Mouse (Mus musculus): ENCODE measurements around the gene Serpina3c. TPM values are rescaled to one million over a fixed set of nuclear protein-coding genes. Genes with fewer than 3 reads are reported as not detected.

Serpina3c gene
- total RNA-seq (2021), result 8.4 and 13.2 TPM in 2 replicates
- long read RNA-seq, transcript Serpina3c-201 (5 exons, 2,213 nt), result major isoform, 26 of 36 reads
- long read RNA-seq, partial matches to known transcripts, result 4 of 36 reads
- long read RNA-seq, other reads (novel, unspliced or antisense), result 6 of 36 reads

DNA sequence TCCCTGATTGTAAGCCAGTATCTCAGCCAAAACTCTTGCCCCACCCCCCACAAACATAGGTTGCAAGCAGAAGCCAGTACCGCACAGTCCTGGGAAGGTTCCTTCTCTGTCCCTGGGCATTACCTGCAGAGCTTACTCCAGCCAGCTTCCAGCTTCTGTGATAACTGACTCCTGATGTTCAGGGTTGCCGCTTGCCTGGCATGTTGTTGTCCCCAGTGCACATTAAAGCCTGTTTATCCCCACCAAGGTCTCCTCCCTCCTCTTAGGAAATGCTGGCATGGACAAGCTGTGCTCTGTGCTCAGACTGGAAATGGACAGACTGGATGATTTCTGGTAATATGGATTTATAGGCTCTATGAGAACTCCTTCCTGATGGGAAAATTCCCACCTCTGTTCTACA lies at the start of gene Serpina3c:
TSS of gene Serpina3c (minus strand) at position 215 of the 400 bp plus-strand sequence.
- no peak for DNase-seq

DNA sequence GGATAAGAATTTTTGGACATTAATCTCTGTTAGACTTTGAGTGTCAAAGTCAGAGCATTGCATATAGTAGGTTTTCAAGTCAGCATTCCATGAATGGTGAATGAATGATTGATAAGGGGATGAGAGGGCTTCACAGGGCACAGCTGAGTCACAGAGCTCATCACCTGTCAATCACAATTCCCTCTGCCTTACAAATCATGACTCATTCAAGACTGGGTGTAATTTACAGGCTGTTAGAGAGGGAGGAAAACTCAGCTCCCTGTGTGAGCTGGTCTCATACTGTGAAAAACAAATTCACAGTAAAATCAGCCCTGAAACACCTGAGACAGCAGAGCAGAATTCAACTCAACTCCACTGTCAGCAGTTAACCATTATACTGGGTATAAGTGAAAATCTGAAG lies 37.2 kb upstream of the Serpina3c start:
- DNase-seq, result no peak

DNA sequence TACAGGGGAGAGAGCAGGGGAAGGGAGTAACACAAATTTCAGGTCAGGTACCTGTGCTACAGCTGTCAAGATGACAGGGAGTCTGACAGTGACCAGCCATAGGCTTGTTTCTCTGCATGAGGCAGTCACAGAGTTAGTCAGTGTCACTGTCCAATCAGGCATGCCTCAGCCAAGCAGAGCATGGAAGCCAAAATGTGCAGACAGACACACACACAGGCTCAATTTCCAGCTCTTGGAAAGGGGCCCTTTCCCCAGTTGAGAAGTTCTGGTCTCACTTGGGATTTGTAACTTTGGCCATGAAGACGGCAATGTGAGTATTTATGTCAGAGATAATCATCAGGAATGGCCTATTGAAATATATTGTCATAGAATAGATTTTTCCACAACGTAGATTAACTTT lies 35.6 kb upstream of the Serpina3c start:
- no peak for DNase-seq

DNA sequence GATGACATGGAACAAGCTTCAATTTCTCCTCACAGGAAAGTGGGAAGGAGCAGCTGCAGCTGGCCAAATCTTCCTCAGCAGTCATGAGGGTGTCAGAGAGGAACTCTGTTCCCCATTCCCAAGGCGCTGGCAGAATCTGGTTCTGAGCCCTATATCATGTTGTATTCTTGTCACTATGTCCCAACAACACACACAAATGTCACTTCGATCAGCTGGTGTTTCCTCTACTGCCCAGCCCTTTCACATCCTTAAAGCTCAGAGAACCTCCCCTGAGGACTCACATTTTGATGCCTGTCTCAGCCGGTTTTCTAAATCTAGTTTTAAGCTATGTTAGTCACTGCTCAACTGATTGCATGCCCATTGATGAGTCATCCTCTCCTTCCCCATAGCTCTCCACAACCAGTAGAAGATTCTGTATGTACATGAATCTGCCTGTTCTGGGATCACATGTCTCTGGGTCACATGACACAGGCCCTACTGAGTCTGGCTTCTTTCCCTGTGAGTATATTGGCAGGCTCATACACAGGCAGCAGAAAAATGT lies 32.4 kb upstream of the Serpina3c start:
- no peak for DNase-seq

DNA sequence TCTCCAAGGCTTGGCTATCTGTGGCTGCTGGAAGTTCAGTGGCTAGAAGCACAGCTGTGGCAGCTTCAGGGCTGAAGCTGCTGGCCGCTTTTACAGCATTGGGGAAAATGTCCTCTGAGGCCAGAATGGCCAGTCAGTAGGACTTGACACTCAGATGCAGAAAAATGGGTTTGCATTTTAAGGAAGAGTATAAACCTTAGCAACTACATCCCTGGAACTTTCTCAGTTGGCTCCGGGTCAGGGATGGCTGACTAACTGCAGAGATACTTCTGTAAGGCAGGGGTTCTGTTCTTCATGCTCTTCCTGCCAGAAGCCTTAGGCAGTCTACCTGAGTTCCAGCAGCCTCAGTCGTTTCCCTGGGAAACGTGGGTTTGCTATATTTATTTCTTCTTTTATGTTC lies 31.4 kb upstream of the Serpina3c start:
- no peak for DNase-seq

DNA sequence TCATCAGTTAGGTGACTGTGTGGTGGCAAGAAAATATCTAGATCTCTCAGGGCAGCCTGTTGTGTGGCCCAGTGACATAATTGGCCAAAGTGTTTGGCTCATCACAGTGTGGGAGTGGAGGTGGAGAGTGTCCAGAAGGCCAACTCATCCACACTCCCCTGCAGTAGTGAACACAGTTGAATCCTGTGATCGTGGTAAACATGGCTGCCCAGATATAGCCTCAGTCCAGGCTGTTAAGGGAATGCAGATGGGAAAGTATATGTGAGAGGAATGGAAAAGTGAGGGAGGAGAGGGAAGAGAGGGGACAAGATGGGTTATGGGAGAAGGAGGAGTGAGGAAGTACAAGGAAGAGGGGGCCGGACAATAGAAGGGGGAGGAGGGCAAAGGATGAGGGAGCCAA lies 25.3 kb upstream of the Serpina3c start:
- DNase-seq, result no peak

DNA sequence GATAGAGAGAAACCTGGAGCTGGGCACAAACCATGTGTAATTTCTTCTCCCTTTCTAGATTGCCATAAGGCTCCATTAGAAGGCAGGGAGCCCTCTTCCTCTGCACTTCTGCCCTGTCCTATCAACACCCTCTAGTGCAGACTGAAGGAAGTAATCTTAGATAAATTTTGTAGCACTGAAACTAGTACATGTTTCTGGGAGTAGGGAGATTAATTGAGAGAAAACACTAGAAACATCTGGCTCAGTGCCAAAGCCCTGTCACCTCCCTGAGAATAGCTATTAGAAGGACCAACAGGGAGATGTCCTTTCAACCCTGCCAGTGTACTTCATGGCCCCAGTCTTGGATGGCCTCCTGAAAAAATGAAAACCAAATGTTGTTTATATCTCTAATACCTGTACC lies 24.9 kb upstream of the Serpina3c start:
- DNase-seq, result no peak

DNA sequence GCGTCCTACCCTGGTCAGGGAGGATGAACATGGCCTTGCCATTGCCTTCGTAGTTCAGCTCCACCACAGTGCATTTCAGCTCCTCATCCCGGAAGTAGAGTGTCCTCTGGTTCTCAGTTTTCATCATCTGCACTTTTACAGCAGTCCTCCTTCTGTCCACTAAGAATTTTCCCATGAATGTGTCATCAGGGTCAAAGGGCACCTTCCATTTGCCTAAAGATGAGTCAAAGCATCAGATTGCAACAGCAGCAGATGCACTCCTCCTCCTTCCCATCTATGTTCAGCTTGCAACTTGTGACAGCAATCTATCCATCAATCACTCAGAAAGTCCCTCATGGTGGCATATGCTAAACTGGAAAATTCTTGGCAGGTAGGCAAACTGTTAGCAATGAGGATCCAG lies 22.0 kb upstream of the Serpina3c start:
- no peak for DNase-seq

DNA sequence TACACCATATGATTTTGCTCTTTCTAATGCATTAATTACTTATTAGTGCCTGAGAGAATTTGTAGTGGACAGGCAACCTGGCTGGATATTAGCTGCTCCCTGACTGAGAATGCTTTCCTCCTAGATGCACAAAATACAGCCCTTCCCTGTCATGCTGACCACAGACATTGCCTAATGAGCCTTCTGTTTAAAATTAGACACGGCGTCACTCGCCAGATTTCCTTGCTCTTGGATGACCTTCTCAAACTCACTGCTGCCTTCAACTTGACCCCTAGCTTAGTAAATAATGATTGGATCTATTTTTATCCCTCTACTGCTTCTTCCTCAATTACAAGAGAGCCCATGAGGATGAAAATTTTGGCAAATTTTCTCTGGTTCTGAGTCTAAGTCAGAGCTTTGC lies 21.1 kb upstream of the Serpina3c start:
- no peak for DNase-seq

DNA sequence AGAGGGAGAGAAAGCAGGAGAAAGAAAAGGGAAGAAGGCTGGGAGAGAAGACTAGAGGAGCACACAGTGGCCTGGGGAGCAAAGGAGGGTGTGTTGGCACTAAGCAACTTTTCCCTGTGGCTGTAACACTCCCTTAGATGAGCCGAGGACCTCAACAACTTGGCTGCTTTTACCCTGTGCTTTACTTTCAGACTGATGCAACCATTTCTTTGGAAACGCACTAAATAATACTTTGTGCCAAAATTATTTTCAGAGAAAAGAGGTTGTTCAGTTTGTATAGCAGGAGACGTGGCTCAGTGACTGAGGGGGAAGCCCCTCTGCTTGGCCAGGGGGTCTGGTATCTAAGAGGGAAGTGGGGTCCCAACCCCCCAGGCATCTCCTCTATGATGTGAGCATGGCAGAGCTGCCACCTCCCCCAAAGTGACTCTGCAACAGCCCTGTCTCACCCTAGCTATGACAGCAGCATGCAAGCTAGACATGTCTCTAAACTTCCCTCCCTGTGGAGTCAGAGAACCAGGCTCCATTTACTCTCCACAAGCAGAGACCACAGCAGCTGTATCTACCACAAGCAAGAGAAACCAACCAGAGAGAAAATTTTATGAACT lies 527 bp downstream of the Serpina3c start:
- no peak for DNase-seq

DNA sequence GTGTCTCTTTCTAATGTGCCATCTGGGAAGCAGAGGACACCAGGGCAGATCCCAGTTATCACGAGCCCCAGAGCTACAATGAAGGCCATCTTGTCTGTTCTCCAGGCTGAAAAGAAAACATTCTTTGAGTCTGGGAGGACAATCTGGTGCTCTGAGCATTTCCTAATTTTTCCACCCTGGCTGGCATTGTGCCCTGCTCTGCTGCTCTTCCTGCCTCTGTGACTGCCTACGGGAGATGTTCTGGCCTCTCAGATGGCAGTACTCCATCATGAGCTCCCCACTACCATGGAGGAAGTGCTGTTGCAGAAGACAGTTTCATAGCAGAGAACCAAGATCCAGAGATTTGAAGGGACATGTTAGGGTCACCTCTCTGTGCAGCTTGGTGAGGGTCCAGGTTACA lies 1.7 kb downstream of the Serpina3c start:
- DNase-seq, result no peak

DNA sequence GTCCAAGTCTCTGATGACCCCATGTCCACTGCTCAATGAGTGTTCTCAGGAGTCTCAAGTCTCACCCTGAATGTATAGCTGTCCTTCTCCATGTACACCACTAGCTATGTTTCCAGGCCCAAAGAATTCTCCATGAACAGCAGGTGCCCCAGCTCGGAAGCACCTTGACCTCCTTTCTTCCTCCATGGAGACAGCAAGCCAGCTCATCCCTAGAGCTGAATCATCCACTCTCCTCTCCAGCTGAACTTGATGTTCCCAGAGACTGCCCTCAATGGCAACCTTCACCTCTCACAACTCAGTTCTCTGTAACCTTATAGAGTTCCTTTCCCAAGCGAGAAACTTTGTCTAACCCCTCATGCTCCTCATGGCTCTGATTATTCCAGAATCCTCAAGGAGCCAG lies 8.1 kb downstream of the Serpina3c start:
- no peak for DNase-seq

DNA sequence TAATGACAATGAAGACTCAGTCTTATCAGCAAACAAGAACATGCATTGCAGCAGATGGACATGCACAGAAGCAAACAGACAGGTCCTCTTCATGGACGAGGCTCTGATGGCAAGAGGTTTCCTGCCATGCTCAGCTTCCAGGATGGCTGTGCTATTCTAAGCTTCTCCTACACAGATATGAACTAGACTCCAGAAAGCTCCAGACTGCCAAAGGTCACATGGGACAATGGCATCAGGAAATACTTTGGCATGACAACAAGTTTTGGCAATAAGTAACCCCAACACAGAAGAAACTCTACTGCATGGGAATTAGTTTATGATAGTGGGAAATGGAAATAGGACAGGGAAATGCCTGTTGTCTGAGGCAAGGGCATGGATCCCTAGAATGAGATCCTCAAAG lies 10.4 kb downstream of the Serpina3c start:
- DNase-seq, result no peak

DNA sequence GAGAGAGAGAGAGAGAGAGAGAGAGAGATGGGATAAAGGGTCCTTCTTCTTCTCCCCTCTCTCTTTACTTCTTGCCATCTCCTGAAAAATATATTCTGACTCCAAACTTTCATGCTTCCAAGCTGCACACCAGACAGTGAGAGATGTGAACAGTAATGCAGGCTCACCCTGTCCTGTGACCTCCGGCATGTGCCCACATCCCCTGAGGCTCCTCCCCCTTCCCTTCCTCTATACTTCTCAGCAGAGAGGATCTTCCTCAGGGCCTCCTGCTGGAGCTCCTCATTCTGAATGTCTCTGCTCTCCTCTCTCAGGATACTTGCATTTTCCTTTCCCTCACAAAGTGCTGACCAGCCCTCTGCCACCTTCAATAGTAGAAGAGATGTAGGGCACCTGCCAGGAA lies 11.2 kb downstream of the Serpina3c start:
- no peak for DNase-seq

DNA sequence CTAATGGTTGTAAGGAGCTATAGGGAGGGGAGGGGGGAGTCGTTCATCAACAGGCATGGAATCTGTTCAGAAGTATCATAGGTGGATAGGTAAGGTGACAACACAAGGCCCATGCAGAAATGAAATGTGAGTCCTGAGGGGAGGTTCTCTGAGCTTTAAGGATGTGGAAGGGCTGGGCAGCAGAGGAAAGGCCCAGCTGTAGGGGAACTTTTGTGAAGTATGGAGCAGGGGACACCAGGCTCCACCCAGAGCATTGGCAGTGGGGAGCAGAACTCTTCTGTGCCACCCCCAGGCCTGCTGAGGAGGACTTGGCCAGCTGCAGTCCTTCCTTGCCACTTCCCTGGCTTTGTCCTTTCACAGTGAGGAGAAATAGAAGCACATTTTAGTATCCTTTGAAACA lies 12.2 kb downstream of the Serpina3c start:
- no peak for DNase-seq

DNA sequence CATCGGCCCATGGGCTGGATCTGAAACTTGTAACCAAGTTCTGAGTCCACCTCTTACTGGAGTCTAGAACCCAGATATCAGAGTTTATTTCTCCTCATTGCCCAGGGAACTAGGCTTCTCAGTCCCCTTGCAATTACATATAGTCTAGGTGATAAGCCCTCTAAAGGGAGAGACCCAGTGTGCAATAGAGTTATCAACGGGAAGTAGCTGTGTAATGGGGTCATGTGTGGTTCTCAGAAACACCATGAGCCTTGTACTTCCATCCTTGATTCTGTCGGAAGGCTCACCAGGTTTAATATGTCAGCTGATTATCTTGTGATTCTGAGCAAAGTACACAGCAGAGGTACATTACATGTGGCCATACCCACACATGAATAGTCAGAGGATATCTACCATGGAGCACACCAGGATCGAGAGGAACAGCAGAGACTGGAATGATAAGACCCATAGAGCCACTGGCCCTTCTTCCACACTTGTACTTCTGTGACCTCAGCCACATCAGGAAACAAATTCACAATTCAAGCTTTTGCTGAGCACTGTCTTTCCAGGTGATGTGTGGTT lies 13.0 kb downstream of the Serpina3c start:
- DNase-seq, result no peak

DNA sequence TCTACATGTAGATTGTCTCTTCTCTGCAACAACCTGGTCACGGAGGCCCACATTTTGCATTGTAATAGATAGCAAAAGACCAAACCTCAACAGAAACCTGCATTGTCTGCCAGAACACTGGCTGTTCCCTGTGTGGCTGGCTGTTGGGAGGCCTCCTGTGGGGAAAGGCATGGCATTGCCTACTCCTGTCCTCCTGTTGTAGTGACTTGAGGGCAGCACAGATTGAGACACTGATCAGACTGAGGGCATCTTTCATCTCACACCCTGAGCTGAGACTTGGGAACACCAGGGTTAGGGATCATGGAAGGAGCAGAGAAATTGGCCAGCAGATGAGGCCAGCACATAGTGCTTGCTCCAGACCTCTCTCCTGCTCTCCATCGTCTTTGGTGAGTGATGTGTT lies 15.5 kb downstream of the Serpina3c start:
- no peak for DNase-seq

DNA sequence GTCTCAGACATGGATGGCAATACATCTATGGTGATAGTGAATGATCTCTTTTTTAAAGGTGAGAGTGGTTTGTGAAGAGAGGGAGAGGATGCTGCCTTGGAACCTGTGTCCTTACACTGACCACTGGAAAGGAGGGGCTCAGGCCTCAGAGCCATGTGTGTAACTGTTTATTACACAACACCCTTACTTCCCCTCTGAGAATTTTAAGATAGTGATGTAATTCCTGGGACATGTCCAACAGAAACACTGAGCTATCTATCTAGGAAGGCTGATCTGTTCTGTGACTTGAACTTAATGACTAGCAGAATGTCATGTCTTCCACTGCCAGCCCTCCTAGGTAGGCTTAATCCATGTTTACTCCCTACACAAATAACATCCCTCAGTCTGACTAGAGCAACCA lies 22.6 kb downstream of the Serpina3c start:
- no peak for DNase-seq

DNA sequence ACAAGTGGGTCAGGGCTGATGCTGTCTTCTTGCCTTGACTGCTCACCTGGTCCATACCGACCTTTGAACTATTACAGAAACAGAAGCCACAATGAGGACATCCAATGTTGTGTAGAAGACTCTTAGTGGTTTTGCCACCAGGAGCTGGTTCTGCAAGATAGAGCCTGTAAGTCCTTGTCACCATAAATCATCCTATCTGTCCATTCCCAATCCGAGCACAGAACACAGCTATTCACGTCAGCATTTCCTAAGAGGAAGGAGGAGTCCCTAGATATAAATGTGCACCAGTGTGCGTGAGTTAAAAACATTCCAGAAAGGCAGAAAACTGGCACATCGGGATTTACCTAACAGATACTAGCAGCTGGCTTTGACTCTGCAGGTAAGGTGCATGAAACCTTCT lies 26.0 kb downstream of the Serpina3c start, which contains the start of gene Serpina3b:
TSS of gene Serpina3b (plus strand) at position 301 of the 400 bp plus-strand sequence.
- DNase-seq, result no peak

DNA sequence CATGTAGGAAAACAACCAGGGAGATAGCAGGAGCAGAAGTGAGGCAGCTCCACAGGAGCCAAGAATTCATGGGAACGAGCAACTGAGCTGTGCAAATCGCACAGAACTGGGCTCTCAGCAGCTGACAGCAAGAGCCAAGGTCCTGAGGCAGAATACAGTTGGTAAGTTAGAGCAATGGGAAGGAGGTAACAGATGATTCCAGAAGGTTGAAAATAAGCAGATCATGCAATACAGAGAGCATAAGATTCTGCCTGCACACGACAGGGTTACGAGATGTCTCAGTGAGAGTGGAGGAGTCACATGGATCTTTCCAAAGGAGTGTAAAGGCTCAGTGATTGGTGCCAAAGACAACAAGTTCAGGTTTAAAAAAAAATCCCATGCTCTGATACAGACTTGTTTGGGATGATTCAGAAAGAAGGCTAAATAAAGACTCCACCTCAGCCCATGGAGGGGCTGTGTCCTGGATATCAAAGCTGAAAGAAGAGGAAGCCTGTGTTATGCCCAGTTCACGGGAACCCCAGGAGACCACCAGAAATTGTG lies 28.6 kb downstream of the Serpina3c start:
- DNase-seq, result no peak

DNA sequence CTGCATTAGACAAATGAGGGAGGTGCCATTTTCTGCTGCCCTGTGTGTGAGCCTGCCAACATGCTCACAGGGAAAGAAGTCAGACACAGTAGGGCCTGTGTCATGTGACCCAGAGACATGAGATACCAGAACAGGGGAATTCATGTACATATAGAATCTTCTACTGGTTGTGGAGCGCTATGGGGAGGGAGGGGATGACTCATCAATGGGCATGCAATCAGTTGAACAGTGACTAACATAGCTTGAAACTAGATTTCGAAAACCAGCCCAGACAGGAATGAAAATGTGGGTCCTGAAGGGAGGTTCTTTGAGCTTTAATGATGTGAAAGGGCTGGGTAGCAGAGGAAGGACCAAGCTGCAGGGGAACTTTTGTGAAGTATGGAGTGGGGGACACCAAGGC lies 29.7 kb downstream of the Serpina3c start:
- DNase-seq, result no peak

DNA sequence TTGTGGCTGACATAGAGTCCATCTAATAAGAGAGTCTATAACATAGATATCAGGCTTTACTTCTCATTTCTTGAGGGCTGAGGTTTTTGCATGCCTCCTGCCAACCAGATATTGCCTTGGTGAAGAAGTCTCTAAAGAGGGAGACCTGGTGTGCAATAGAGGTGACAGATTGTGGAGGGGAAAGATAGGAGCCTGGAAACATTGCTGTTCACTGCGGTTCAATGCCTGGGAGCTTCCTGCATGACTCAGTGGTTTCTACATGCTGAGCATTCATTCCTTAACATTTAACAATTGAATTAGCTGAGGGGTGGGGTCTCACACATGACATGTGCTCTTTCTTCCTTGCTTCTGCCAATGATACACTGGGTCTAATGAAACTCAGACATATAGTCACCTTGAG lies 30.6 kb downstream of the Serpina3c start:
- no peak for DNase-seq

DNA sequence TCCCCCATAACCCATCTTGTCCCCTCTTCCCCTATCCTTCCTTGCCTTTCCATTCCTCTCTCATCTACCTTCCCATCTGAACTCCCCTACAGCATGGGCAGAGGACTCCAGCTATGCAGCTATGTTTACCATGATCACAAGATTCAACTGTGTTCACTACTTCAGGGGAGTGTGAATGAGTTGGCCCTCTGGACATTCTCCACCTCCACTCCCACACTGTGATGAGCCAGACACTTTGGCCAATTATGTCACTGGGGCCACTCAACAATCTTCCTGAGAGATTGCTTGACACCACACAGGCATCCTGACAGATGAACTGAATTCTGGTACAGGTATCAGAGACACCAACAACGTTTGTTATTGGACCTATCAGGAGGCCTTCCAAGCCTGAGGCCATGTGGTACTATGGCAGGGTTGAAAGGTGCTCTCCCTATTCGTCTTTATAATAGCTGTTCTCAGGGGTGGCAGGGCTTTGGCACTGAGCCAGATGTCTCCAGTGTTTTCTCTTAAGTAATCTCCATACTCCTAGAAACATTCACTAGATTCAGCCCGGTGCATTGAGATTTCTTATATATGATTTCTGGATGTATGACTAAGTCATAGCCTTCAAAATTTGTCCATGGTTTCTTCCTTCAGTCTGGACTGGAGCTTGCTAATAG lies 38.6 kb downstream of the Serpina3c start:
- no peak for DNase-seq

Measured in adrenal gland, postnatal 25 days (tissue).